ENCODE assay signal across 20 mouse cellular contexts in genomic region chr9:11284549-11284948, GRCm38 (mm10).
DNase-seq lines count a peak whose midpoint lies in the region; ATAC-seq and TF ChIP-seq lines count a peak whose summit lies in the region.
"Had no signal": no experiment of that assay in that cellular context is flagged by ENCODE, and none has a peak within 500 bp of the region (broad histone marks: within the 10 kb centered on the region; RNA-seq: fewer than 3 reads in every experiment).

No protein-coding gene starts in this region.

- no peak overlapping the region for H3K9ac ChIP-seq in forebrain, postnatal 0 days
- H3K9ac ChIP-seq in forebrain, embryonic 12.5 days: no peak overlapping the region
- H3K9ac ChIP-seq: embryonic facial prominence, embryonic 12.5 days; hindbrain, embryonic 14.5 days; limb, embryonic 12.5 days; liver, postnatal 0 days; midbrain, embryonic 12.5 days had no signal

- no peaks in the 10 kb centered on the region for H3K27me3 ChIP-seq in forebrain, postnatal 0 days (ENCODE audit: insufficient read depth, low read length)
- no peaks in the 10 kb centered on the region for H3K27me3 ChIP-seq in forebrain, embryonic 12.5 days
- H3K27me3 ChIP-seq in hindbrain, embryonic 10.5 days (ENCODE audit: insufficient read depth, poor library complexity, severe bottlenecking): no peaks in the 10 kb centered on the region
- H3K27me3 ChIP-seq: CH12.LX; embryonic facial prominence, embryonic 12.5 days; limb, embryonic 12.5 days; midbrain, embryonic 12.5 days; Patski had no signal

- no peak overlapping the region for H3K4me3 ChIP-seq in forebrain, postnatal 0 days (ENCODE audit: low read depth, low read length)
- H3K4me3 ChIP-seq in forebrain, embryonic 12.5 days (replicated peaks): no peak overlapping the region
- H3K4me3 ChIP-seq in hindbrain, embryonic 10.5 days: no peak overlapping the region
- H3K4me3 ChIP-seq: embryonic facial prominence, embryonic 12.5 days; limb, embryonic 12.5 days; midbrain, embryonic 12.5 days had no signal

- H3K4me2 ChIP-seq in forebrain, postnatal 0 days (ENCODE audit: low read depth): no peak overlapping the region
- no peak overlapping the region for H3K4me2 ChIP-seq in forebrain, embryonic 12.5 days
- H3K4me2 ChIP-seq: embryonic facial prominence, embryonic 12.5 days; hindbrain, embryonic 14.5 days; limb, embryonic 12.5 days; liver, embryonic 11.5 days; midbrain, embryonic 12.5 days had no signal

- peak; percentile 27 for DNase-seq in forebrain, postnatal 0 days
- peak; percentile 94 for DNase-seq in brain, adult 2 months (ENCODE audit: low read depth, low spot score)
- peak; percentile 83 for DNase-seq in cerebellum, adult 11-12 months
- DNase-seq in cerebellum, postnatal 10 days: peak; percentile 69 to 75
- DNase-seq in layer of hippocampus, adult 11-12 months (ENCODE audit: low spot score): no peak
- DNase-seq in hindbrain, embryonic 10.5 days (ENCODE audit: low spot score): no peak
- DNase-seq: kidney, adult 8-10 months; kidney, postnatal 10 days; liver, postnatal 0 days; thymus, postnatal 25 days had no signal

- no peaks in the 10 kb centered on the region for H3K9me3 ChIP-seq in forebrain, postnatal 0 days (ENCODE audit: low read length)
- no peaks in the 10 kb centered on the region for H3K9me3 ChIP-seq in forebrain, embryonic 12.5 days
- H3K9me3 ChIP-seq in hindbrain, embryonic 10.5 days: no peaks in the 10 kb centered on the region
- H3K9me3 ChIP-seq: embryonic facial prominence, embryonic 12.5 days; G1E; limb, embryonic 12.5 days; midbrain, embryonic 12.5 days had no signal

- WGBS in forebrain, postnatal 0 days: 62% methylated on average over 1 of the region's 1 CpGs
- WGBS in forebrain, embryonic 12.5 days: 76% methylated on average over 1 of the region's 1 CpGs
- WGBS in hindbrain, embryonic 10.5 days: 83% methylated on average over 1 of the region's 1 CpGs

- H3K27ac ChIP-seq in forebrain, postnatal 0 days (ENCODE audit: low read depth, low read length): no peak overlapping the region
- no peak overlapping the region for H3K27ac ChIP-seq in forebrain, embryonic 12.5 days
- no peak overlapping the region for H3K27ac ChIP-seq in hindbrain, embryonic 10.5 days
- H3K27ac ChIP-seq: embryonic facial prominence, embryonic 12.5 days; hindbrain, embryonic 14.5 days; limb, embryonic 12.5 days; midbrain, embryonic 12.5 days had no signal

- TF ChIP-seq CTCF in forebrain, postnatal 0 days (IDR thresholded peaks at IDR 0.05; ENCODE audit: low read depth): no peak

- 0 out of 2 replicates have a peak, but pooled peaks have one; percentile 23 for ATAC-seq in forebrain, postnatal 0 days
- no peak for ATAC-seq in forebrain, embryonic 12.5 days (ENCODE audit: low FRiP score)
- ATAC-seq: liver, postnatal 0 days; lung, postnatal 0 days; Patski had no signal

- 0 out of 2 replicates have a peak, but pooled peaks cover under 1% of the 10 kb centered on the region for H3K4me1 ChIP-seq in forebrain, postnatal 0 days (ENCODE audit: insufficient read depth)
- no peaks in the 10 kb centered on the region for H3K4me1 ChIP-seq in forebrain, embryonic 12.5 days
- H3K4me1 ChIP-seq in hindbrain, embryonic 10.5 days (replicated peaks): no peaks in the 10 kb centered on the region
- H3K4me1 ChIP-seq: embryonic facial prominence, embryonic 12.5 days; limb, embryonic 12.5 days; midbrain, embryonic 12.5 days had no signal

- H3K36me3 ChIP-seq in forebrain, postnatal 0 days (ENCODE audit: insufficient read depth): no peaks in the 10 kb centered on the region
- H3K36me3 ChIP-seq in forebrain, embryonic 12.5 days (replicated peaks): no peaks in the 10 kb centered on the region
- no peaks in the 10 kb centered on the region for H3K36me3 ChIP-seq in hindbrain, embryonic 10.5 days
- H3K36me3 ChIP-seq: embryonic facial prominence, embryonic 12.5 days; G1E; limb, embryonic 12.5 days; midbrain, embryonic 12.5 days had no signal

Comparison
In these comparisons a context has a peak if more than half of its experiments do, and no peak if none do; other contexts are left out.
1. DNase-seq: peak in forebrain, postnatal 0 days (single experiment), brain, adult 2 months (single experiment), cerebellum, adult 11-12 months (single experiment) and cerebellum, postnatal 10 days (2 of 2); none in layer of hippocampus, adult 11-12 months (single experiment) and hindbrain, embryonic 10.5 days (single experiment).